Mouse (Mus musculus) E14TG2a.4 (cell line): Measurements from ENCODE around the gene Lmntd1.

Experiments
- H3K27me3 ChIP-seq: 2 replicates; pipeline ENCODE4 v1.6.1; 2014; ENCODE audit warnings: low read length, control low read depth; ENCODE audit not compliant: insufficient read depth
- H3K36me3 ChIP-seq: 2 replicates; pipeline ENCODE4 v1.6.1; 2014; ENCODE audit warnings: low read length, control low read depth; ENCODE audit not compliant: insufficient read depth
- H3K4me1 ChIP-seq: replicated peaks from 2 replicates; pipeline ENCODE4 v1.6.1; 2014; ENCODE audit warnings: low read depth, low read length, control low read depth
- H3K4me3 ChIP-seq: replicated peaks from 2 replicates; pipeline ENCODE4 v1.5.1; 2014; ENCODE audit warnings: mild to moderate bottlenecking, low read length
- H3K9me3 ChIP-seq: 2 replicates; pipeline ENCODE4 v1.6.1; 2014; ENCODE audit warnings: low read length, control low read depth
- CTCF ChIP-seq: conservative IDR thresholded peaks from 2 replicates; pipeline ENCODE4 v1.5.1; 2014; ENCODE audit warnings: low read length
- NANOG ChIP-seq: IDR thresholded peaks from 2 replicates; pipeline ENCODE4 v1.6.1; 2014; ENCODE audit warnings: borderline replicate concordance, low read length, mixed read lengths
- POU5F1 ChIP-seq: IDR thresholded peaks from 2 replicates; pipeline ENCODE4 v1.6.1; 2014; ENCODE audit warnings: low read length, borderline replicate concordance

Lmntd1 gene

GRCm38 (mm10) chr6:145370302-145370701 is 243.8 kb downstream of the Lmntd1 start:
- Histone ChIP-seq H3K9me3 (no peaks in the 10 kb centered on the region), H3K4me3 (no peak overlapping the region), H3K27me3 (no peaks in the 10 kb centered on the region), H3K36me3 (no peaks in the 10 kb centered on the region), H3K4me1 (no peaks in the 10 kb centered on the region)
- TF ChIP-seq CTCF (no peak), POU5F1 (no peak), NANOG (no peak)

- H3K9me3 ChIP-seq, result no peaks in the 10 kb centered on the region
- H3K27me3 ChIP-seq, result no peaks in the 10 kb centered on the region
- TF ChIP-seq NANOG, result no peak
- no peak for TF ChIP-seq POU5F1
- TF ChIP-seq CTCF, result no peak
- H3K36me3 ChIP-seq, result no peaks in the 10 kb centered on the region
- H3K4me1 ChIP-seq, result no peaks in the 10 kb centered on the region
- H3K4me3 ChIP-seq, result no peak overlapping the region
Measured at GRCm38 (mm10) chr6:145369290-145369689, 244.8 kb downstream of the Lmntd1 start.

- TF ChIP-seq POU5F1, result no peak
- no peak for TF ChIP-seq CTCF
- no peak for TF ChIP-seq NANOG
- Histone ChIP-seq H3K4me3 (no peak overlapping the region), H3K9me3 (no peaks in the 10 kb centered on the region), H3K36me3 (no peaks in the 10 kb centered on the region), H3K27me3 (no peaks in the 10 kb centered on the region), H3K4me1 (peaks cover 3% of the 10 kb centered on the region)
Measured at GRCm38 (mm10) chr6:145366488-145366887, 247.6 kb downstream of the Lmntd1 start.

GRCm38 (mm10) chr6:145363698-145364097 is 250.4 kb downstream of the Lmntd1 start:
- H3K27me3 ChIP-seq, result peaks cover 4% of the 10 kb centered on the region; the same call in 1 of the 2 replicates
- no peaks in the 10 kb centered on the region for H3K36me3 ChIP-seq
- no peaks in the 10 kb centered on the region for H3K9me3 ChIP-seq
- peaks cover 19% of the 10 kb centered on the region for H3K4me1 ChIP-seq
- no peak overlapping the region for H3K4me3 ChIP-seq
- no peak for TF ChIP-seq POU5F1
- TF ChIP-seq CTCF, result no peak
- no peak for TF ChIP-seq NANOG

GRCm38 (mm10) chr6:145361109-145361694 is 252.9 kb downstream of the Lmntd1 start:
- no peak overlapping the region for H3K4me3 ChIP-seq
- TF ChIP-seq NANOG (no peak), POU5F1 (no peak), CTCF (no peak)
- peaks cover 19% of the 10 kb centered on the region for H3K4me1 ChIP-seq
- peaks cover 4% of the 10 kb centered on the region; the same call in 1 of the 2 replicates for H3K27me3 ChIP-seq
- no peaks in the 10 kb centered on the region for H3K9me3 ChIP-seq
- no peaks in the 10 kb centered on the region for H3K36me3 ChIP-seq

- H3K4me3 ChIP-seq, result no peak overlapping the region
Measured at GRCm38 (mm10) chr6:145359470-145360430, 254.4 kb downstream of the Lmntd1 start.

GRCm38 (mm10) chr6:145358001-145358400 is 256.1 kb downstream of the Lmntd1 start:
- Histone ChIP-seq H3K27me3 (peaks cover 4% of the 10 kb centered on the region; the same call in 1 of the 2 replicates), H3K4me3 (no peak overlapping the region), H3K4me1 (peaks cover 19% of the 10 kb centered on the region), H3K9me3 (no peaks in the 10 kb centered on the region), H3K36me3 (no peaks in the 10 kb centered on the region)
- TF ChIP-seq POU5F1, result no peak
- no peak for TF ChIP-seq NANOG
- no peak for TF ChIP-seq CTCF

More at GRCm38 (mm10) chr6:145359470-145360430, 254.4 kb downstream of the Lmntd1 start:
- peaks cover 4% of the 10 kb centered on the region; the same call in 1 of the 2 replicates for H3K27me3 ChIP-seq
- no peaks in the 10 kb centered on the region for H3K36me3 ChIP-seq
- TF ChIP-seq CTCF (peak; percentile 51), POU5F1 (no peak)
- peaks cover 19% of the 10 kb centered on the region for H3K4me1 ChIP-seq
- no peaks in the 10 kb centered on the region for H3K9me3 ChIP-seq

- Histone ChIP-seq H3K4me1 (no peaks in the 10 kb centered on the region), H3K4me3 (no peak overlapping the region), H3K9me3 (peaks cover 21% of the 10 kb centered on the region), H3K36me3 (no peaks in the 10 kb centered on the region), H3K27me3 (0 out of 2 replicates have a peak, but pooled peaks cover under 1% of the 10 kb centered on the region)
- TF ChIP-seq NANOG (no peak), POU5F1 (no peak), CTCF (peak; percentile 15; the same call in 1 of the 2 replicates)
Measured at GRCm38 (mm10) chr6:145353806-145354205, 260.3 kb downstream of the Lmntd1 start.
